Mouse (Mus musculus): ENCODE results near the gene Mptx2. TPM values are rescaled to one million over a fixed set of nuclear protein-coding genes. Genes with fewer than 3 reads are reported as not detected.
"Not testable (repeated sequence)": the region's sequence is repeated elsewhere in the genome, so short reads cannot be mapped to it uniquely, and the experiment has no call there.

The Mptx2 gene
- polyA plus RNA-seq, 1 experiment = not detected

DNA sequence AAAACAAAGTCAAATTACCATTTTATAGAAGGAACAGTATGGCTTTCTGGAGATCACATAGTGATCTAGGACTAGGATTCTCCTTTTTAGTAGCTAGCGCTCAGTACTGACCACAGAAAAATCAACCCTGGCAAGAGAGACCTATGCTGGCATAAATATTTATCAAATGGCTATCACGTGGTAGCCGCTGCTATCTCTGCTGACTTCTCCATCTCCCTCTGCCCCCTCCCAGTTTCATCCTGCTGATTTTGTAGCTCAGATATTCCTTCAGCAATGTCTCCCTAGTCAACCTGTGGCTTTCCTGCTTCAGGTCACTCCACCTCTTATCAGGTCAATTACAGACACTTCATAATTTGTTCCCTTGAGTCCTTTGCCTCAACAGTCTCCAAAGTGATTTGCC, 38.1 kb upstream of the Mptx2 start:
- H3K4me1 ChIP-seq (ENCODE audit: control insufficient read depth, insufficient read depth, low read length) = no peaks in the 10 kb centered on the region
- TF ChIP-seq POLR2A (IDR thresholded peaks at IDR 0.05; ENCODE audit: borderline replicate concordance, control insufficient read depth, low read depth, low read length) (no peak), CTCF (IDR thresholded peaks at IDR 0.05; ENCODE audit: control insufficient read depth, insufficient read depth, low read length) (no peak)
- H3K27ac ChIP-seq (ENCODE audit: control insufficient read depth, insufficient read depth, low read depth, low read length, poor library complexity) = no peak overlapping the region
- 81% methylated on average over 3 of the region's 3 CpGs for WGBS
- no peak overlapping the region for H3K4me3 ChIP-seq (replicated peaks; ENCODE audit: control insufficient read depth, low read depth, low read length)

DNA sequence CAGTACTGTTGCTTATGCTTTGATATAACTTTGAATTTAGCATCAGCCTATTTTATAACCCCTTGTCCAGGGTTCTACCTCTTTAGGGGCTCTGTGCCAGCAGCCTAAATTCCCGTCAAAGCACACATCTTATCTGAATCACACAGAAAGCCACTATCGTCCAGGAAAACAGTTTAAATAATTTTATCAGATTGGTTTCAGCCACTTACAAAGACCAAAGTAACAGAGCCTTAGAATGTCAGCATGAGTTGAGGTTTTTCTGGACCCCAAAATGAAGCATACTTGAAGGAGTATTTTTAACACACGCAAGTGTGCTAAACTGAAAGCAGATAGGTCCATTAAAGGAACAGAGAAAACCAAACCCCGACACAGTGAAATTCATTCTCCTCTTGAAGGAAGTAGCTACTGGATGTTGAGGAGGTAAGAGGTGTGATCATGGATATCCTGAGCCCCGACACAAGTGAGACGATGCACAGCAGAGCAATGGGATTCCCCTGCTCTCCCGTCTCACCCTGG, 36.0 kb upstream of the Mptx2 start:
- 29% methylated on average over 7 of the region's 7 CpGs for WGBS
- H3K4me3 ChIP-seq (replicated peaks; ENCODE audit: control insufficient read depth, low read depth, low read length); H3K4me1 ChIP-seq (ENCODE audit: control insufficient read depth, insufficient read depth, low read length); H3K27ac ChIP-seq (ENCODE audit: control insufficient read depth, insufficient read depth, low read depth, low read length, poor library complexity): not testable (repeated sequence)

DNA sequence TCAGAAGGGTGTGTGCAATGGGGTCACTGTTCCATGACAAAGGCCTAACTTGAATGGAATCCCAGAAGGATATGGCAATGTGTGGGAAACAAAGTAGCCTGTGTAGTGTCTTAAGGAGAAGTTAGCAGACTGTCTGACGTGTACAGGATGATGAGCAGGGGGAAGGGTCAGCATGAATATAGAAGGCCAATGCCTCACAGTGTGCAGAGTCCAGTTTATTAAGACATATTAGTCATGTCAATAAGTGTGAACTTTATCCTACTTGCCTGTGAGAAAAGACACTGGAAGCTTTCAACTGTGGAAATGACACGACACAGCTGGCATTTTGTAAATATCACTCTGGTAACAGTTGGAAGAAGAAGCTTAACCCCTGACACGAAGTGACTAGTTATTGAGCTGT, 25.2 kb upstream of the Mptx2 start:
- not testable (repeated sequence) for H3K4me1 ChIP-seq (ENCODE audit: control insufficient read depth, insufficient read depth, low read length); H3K27ac ChIP-seq (ENCODE audit: control insufficient read depth, insufficient read depth, low read depth, low read length, poor library complexity); H3K4me3 ChIP-seq (replicated peaks; ENCODE audit: control insufficient read depth, low read depth, low read length)
- 60% methylated on average over 3 of the region's 3 CpGs for WGBS

DNA sequence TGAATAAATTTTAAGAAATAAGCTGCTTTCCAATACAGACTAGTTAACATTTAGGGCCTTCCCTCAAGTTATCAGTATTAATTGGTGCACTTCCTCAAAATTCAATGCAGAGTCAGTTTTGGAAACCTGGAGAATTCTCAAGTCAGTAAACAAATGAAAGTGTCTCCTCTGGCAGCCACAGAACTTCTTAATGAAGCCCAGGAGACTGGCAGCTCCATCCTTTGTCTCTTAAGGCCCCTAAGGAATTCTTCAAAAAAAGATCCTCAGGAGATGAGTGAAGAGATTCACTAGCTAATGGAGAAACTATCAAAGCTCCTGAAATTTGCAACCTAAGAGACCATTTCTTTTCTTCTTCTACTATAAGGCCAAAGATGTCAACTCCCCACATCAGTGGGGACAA, 11.9 kb downstream of the Mptx2 start, which contains the start of gene Olfr418:
TSS of gene Olfr418 (plus strand) at position 301 of the 400 bp plus-strand sequence.
- TF ChIP-seq CTCF (IDR thresholded peaks at IDR 0.05; ENCODE audit: control insufficient read depth, insufficient read depth, low read length) (no peak), POLR2A (IDR thresholded peaks at IDR 0.05; ENCODE audit: borderline replicate concordance, control insufficient read depth, low read depth, low read length) (no peak)
- Histone ChIP-seq H3K27ac (ENCODE audit: control insufficient read depth, insufficient read depth, low read depth, low read length, poor library complexity) (no peak within 1 kb of the TSS), H3K4me1 (ENCODE audit: control insufficient read depth, insufficient read depth, low read length) (no peaks in the 10 kb centered on the region), H3K4me3 (replicated peaks; ENCODE audit: control insufficient read depth, low read depth, low read length) (no peak within 1 kb of the TSS)

DNA sequence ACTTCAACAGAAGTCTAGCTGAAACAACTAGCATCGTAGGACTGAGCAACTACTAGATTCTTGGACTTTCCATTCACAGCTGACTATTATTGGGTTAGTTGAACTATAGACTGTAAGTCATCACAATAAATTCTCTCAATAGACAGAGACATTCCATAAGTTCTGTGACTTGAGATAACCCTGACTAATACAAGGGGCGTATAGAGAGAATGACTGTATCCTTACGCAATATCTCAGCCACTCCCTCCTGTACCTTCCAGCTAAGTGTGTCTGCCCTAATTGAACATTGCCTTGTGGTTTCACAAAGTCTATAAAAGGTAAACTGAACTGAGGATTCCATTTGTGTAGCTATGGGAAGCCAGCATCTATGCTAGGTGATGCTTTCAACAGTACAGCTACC, 27.7 kb downstream of the Mptx2 start:
- 82% methylated on average over 3 of the region's 3 CpGs for WGBS
- H3K4me3 ChIP-seq (replicated peaks; ENCODE audit: control insufficient read depth, low read depth, low read length) = no peak overlapping the region
- no peaks in the 10 kb centered on the region for H3K4me1 ChIP-seq (ENCODE audit: control insufficient read depth, insufficient read depth, low read length)
- TF ChIP-seq POLR2A (IDR thresholded peaks at IDR 0.05; ENCODE audit: borderline replicate concordance, control insufficient read depth, low read depth, low read length) = no peak
- no peak for TF ChIP-seq CTCF (IDR thresholded peaks at IDR 0.05; ENCODE audit: control insufficient read depth, insufficient read depth, low read length)
- H3K27ac ChIP-seq (ENCODE audit: control insufficient read depth, insufficient read depth, low read depth, low read length, poor library complexity) = no peak overlapping the region

DNA sequence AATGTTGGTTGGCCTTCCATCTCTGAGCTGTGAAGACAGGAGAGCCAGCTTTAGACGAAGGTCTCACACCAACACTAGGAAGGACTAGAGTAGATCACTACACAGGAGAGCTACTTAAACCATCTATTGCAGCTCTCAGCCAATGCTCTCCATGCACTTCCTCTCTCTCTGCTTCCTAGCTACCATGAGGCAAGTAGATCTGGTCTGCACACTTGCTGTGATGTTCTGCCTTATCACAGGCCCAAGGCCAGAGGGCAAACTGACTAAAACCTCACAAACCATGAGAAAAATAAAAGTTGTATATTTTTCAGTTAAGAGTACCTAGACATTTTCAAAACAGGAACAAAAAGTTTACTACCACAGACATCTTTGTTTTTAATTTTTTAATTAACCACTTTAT, 40.6 kb downstream of the Mptx2 start:
- H3K4me1 ChIP-seq (ENCODE audit: control insufficient read depth, insufficient read depth, low read length); H3K27ac ChIP-seq (ENCODE audit: control insufficient read depth, insufficient read depth, low read depth, low read length, poor library complexity); H3K4me3 ChIP-seq (replicated peaks; ENCODE audit: control insufficient read depth, low read depth, low read length): not testable (repeated sequence)
- WGBS = 78% methylated on average over 1 of the region's 1 CpGs

DNA sequence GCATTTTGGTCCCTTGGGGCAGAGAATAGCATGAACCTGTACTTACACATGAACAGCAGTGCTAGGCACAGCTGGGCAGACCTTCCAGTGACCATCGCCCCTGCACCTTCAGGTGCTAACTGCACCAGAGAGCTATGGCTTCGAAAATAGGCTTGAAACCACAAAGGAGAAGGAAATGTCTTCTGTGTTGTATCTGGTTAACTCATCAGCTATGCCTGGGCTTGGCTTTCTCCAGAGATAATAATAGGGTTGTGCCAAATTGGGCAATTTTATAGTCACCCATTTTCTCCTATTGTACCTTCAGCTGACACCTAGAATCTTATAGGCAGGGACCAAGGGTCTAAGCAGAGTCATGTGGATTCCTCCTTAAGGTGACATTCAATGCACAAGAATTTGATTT, 50.5 kb downstream of the Mptx2 start, which contains the start of gene Fcer1a:
TSS of gene Fcer1a (minus strand) at position 134 of the 400 bp plus-strand sequence.
- TF ChIP-seq POLR2A (IDR thresholded peaks at IDR 0.05; ENCODE audit: borderline replicate concordance, control insufficient read depth, low read depth, low read length) (no peak), CTCF (IDR thresholded peaks at IDR 0.05; ENCODE audit: control insufficient read depth, insufficient read depth, low read length) (no peak)
- no peak within 1 kb of the TSS for H3K27ac ChIP-seq (ENCODE audit: control insufficient read depth, insufficient read depth, low read depth, low read length, poor library complexity)
- WGBS = 29% methylated on average over 2 of the region's 2 CpGs
- H3K4me3 ChIP-seq (replicated peaks; ENCODE audit: control insufficient read depth, low read depth, low read length) = no peak within 1 kb of the TSS
- no peaks in the 10 kb centered on the region for H3K4me1 ChIP-seq (ENCODE audit: control insufficient read depth, insufficient read depth, low read length)

Other genes with a start within 250 kb of the Mptx2 start
- gene Olfr1408, start 140.4 kb downstream of the Mptx2 start, polyA plus RNA-seq (2011; ENCODE audit: insufficient read depth, insufficient read length, low replicate concordance, missing spikeins) = not detected in 2 replicates
- not detected in 2 replicates for gene Olfr1406, start 87.1 kb downstream of the Mptx2 start, polyA plus RNA-seq (2011; ENCODE audit: insufficient read depth, insufficient read length, low replicate concordance, missing spikeins)
- not detected in 2 replicates for gene Olfr218, start 80.0 kb downstream of the Mptx2 start, polyA plus RNA-seq (2011; ENCODE audit: insufficient read depth, insufficient read length, low replicate concordance, missing spikeins)
- gene Olfr1404, start 65.4 kb downstream of the Mptx2 start, polyA plus RNA-seq (2011; ENCODE audit: insufficient read depth, insufficient read length, low replicate concordance, missing spikeins) = not detected in 2 replicates
- gene Fcer1a, start 50.6 kb downstream of the Mptx2 start, polyA plus RNA-seq (2011; ENCODE audit: insufficient read depth, insufficient read length, low replicate concordance, missing spikeins) = not detected in 2 replicates
- not detected in 2 replicates for gene Olfr418, start 11.8 kb downstream of the Mptx2 start, polyA plus RNA-seq (2011; ENCODE audit: insufficient read depth, insufficient read length, low replicate concordance, missing spikeins)
- 25.2 and 25.7 TPM in 2 replicates for gene Ackr1, start 56.0 kb upstream of the Mptx2 start, polyA plus RNA-seq (2011; ENCODE audit: insufficient read depth, insufficient read length, low replicate concordance, missing spikeins)
- 13.1 and 29.2 TPM in 2 replicates for gene Aim2, start 73.1 kb upstream of the Mptx2 start, polyA plus RNA-seq (2011; ENCODE audit: insufficient read depth, insufficient read length, low replicate concordance, missing spikeins)
- 1.7 TPM in 1 of 2 replicates, not detected in the other for gene Cadm3, start 89.9 kb upstream of the Mptx2 start, polyA plus RNA-seq (2011; ENCODE audit: insufficient read depth, insufficient read length, low replicate concordance, missing spikeins)
- gene Ifi206, start 213.3 kb upstream of the Mptx2 start, polyA plus RNA-seq (2011; ENCODE audit: insufficient read depth, insufficient read length, low replicate concordance, missing spikeins) = 0.84 and 3.1 TPM in 2 replicates